In the genomic region with DNA sequence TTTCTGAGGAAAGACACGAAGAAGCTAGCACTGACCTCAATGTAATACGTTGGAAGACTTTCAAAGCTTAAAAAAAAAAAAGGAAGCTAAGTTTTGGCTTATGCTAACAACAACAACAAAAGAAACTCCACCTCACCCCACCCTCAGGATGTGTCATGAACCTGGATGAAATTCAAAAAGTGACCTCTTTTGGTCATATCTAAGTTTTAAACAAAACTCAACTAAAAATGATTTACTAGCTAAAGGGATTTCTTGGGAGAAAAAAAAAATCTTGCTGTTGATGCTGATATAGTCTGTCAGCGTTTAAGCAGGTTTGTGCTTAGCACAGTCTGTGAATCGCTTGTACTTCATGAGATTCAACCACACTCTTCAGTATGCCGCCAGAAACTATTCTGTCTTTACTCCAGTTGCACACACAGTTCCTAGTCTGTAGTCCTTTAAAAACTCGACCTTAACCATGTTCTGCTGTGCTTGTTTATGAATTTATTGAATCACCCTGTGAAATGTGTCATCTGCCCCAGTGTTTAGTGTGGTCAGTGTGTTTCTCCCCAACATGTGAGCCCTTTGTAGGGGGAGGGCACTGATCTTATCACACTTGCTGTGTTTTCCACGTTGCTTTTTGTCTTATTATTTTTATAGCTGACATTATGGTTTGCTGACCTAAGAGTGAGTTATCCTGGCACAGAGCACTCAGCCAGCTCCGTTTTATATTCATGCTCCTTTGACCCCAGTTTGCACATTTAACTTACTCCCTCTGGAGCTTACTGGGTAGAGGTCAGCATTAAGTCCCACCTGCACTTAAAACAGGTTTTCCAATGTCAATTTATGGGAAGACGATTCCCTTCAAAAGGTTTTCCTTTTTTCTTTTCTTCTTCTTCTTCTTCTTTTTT, we compare ENCODE assay signal across 16 mouse cellular contexts. TPM values are rescaled to one million over a fixed set of nuclear protein-coding genes. Genes with fewer than 3 reads are reported as not detected.
DNase-seq lines count a peak whose midpoint lies in the region; ATAC-seq and TF ChIP-seq lines count a peak whose summit lies in the region.
"Had no signal": no experiment of that assay in that cellular context is flagged by ENCODE, and none has a peak within 500 bp of the region (broad histone marks: within the 10 kb centered on the region; RNA-seq: fewer than 3 reads in every experiment).

No protein-coding gene starts in this region.

- H3K4me1 ChIP-seq in heart, embryonic 15.5 days (replicated peaks): peaks cover 13% of the 10 kb centered on the region
- peaks cover 16% of the 10 kb centered on the region for H3K4me1 ChIP-seq in liver, postnatal 0 days (ENCODE audit: insufficient read depth)
- peaks cover 15% of the 10 kb centered on the region for H3K4me1 ChIP-seq in brown adipose tissue, adult 24 weeks (ENCODE audit: control insufficient read depth, insufficient read depth, insufficient read length, low read length)

- no peak for DNase-seq in heart, postnatal 4 days
- no peak for DNase-seq in liver, postnatal 0 days
- DNase-seq in liver: no peak
- DNase-seq in cerebellum, postnatal 25 days: no peak
- DNase-seq in left cerebral cortex, postnatal 36 days (ENCODE audit: low spot score in 2 of 2): no peak
- DNase-seq: cerebellum, postnatal 10 days; gastrocnemius, postnatal 10 days; lung, postnatal 10 days; midbrain, embryonic 14.5 days; right cerebral cortex, adult 18-20 months; thymus, adult 18-20 months had no signal

- TF ChIP-seq CTCF in liver, postnatal 0 days (IDR thresholded peaks at IDR 0.05; ENCODE audit: low read depth): no peak

- H3K4me3 ChIP-seq in heart, embryonic 15.5 days: no peak overlapping the region
- no peak overlapping the region for H3K4me3 ChIP-seq in liver, postnatal 0 days (ENCODE audit: low read depth, low read length)
- no peak overlapping the region for H3K4me3 ChIP-seq in brown adipose tissue, adult 24 weeks (ENCODE audit: insufficient read depth, low read depth, low read length)
- no peak overlapping the region for H3K4me3 ChIP-seq in myocyte

- no peak for TF ChIP-seq EP300 in liver, postnatal 0 days (IDR thresholded peaks at IDR 0.05; ENCODE audit: low read depth)

- no peak overlapping the region for H3ac ChIP-seq in myocyte (ENCODE audit: control insufficient read depth, insufficient read length)

- no peak for ATAC-seq in heart, embryonic 15.5 days (replicated peaks; ENCODE audit: insufficient number of reproducible peaks, insufficient read depth, low FRiP score, low read depth)
- no peak for ATAC-seq in liver, postnatal 0 days
- ATAC-seq: forebrain, embryonic 14.5 days; inflammation-experienced regulatory T-cells, adult 6 months had no signal

- peaks cover 67% of the 10 kb centered on the region for H3K79me2 ChIP-seq in myocyte (ENCODE audit: control insufficient read depth, insufficient read depth)

- H3K4me2 ChIP-seq in heart, embryonic 15.5 days: no peak overlapping the region
- H3K4me2 ChIP-seq in liver, postnatal 0 days (ENCODE audit: low read depth, low read length): no peak overlapping the region
- H3K4me2 ChIP-seq in myocyte (ENCODE audit: low read depth): peak overlapping the region; percentile 88

- H3K27me3 ChIP-seq in heart, embryonic 15.5 days: no peaks in the 10 kb centered on the region
- no peaks in the 10 kb centered on the region for H3K27me3 ChIP-seq in liver, postnatal 0 days (ENCODE audit: insufficient read depth, low read length)
- no peaks in the 10 kb centered on the region for H3K27me3 ChIP-seq in myocyte (ENCODE audit: control insufficient read depth, insufficient read depth, insufficient read length)

- TF ChIP-seq POLR2A in myocyte (IDR thresholded peaks at IDR 0.05; ENCODE audit: insufficient read length, low read depth): no peak

- no peaks in the 10 kb centered on the region for H3K9me3 ChIP-seq in heart, embryonic 15.5 days (replicated peaks)
- H3K9me3 ChIP-seq in liver, postnatal 0 days (ENCODE audit: low read length): no peaks in the 10 kb centered on the region

- WGBS in heart, embryonic 15.5 days: 58% methylated on average over 9 of the region's 9 CpGs
- WGBS in liver, postnatal 0 days (ENCODE audit: insufficient replicate concordance): 51% methylated on average over 9 of the region's 9 CpGs

- no peak overlapping the region for H3K9ac ChIP-seq in heart, embryonic 15.5 days
- H3K9ac ChIP-seq in liver, postnatal 0 days (replicated peaks): no peak overlapping the region

- intact Hi-C loops in left cerebral cortex, postnatal 36 days (cut with DNase I): no loop called here

- H3K27ac ChIP-seq in heart, embryonic 15.5 days: peak overlapping the region; percentile 16; the same call in 1 of the 2 replicates
- H3K27ac ChIP-seq in liver, postnatal 0 days (ENCODE audit: low read depth): peak overlapping the region; percentile 55
- peak overlapping the region; percentile 67 for H3K27ac ChIP-seq in brown adipose tissue, adult 24 weeks (replicated peaks; ENCODE audit: low read depth, low read length)

- H3K36me3 ChIP-seq in heart, embryonic 15.5 days: no peaks in the 10 kb centered on the region
- no peaks in the 10 kb centered on the region for H3K36me3 ChIP-seq in liver, postnatal 0 days (replicated peaks; ENCODE audit: insufficient read depth, low read length)
- no peaks in the 10 kb centered on the region for H3K36me3 ChIP-seq in myocyte (ENCODE audit: control insufficient read depth, insufficient read depth)

TF ChIP-seq in myocyte, 11 proteins besides CTCF, POLR2A, EP300 and RAD21:
- TF ChIP-seq TCF3 (IDR thresholded peaks at IDR 0.05; ENCODE audit: insufficient read length, low read depth) (no peak), E2F4 (IDR thresholded peaks at IDR 0.05; ENCODE audit: insufficient read depth) (no peak), MYOG (IDR thresholded peaks at IDR 0.05; ENCODE audit: control insufficient read depth in 1 of 3, insufficient read depth in 1 of 3, insufficient read length in 2 of 3, low read depth in 2 of 3) (no peak), CEBPB (IDR thresholded peaks at IDR 0.05; ENCODE audit: insufficient read depth, poor library complexity, severe bottlenecking) (0 out of 2 replicates have a peak, but pooled peaks have one; percentile 22), POLR2AphosphoS2 (IDR thresholded peaks at IDR 0.05; ENCODE audit: insufficient read length, low read depth) (no peak), USF1 (IDR thresholded peaks at IDR 0.05; ENCODE audit: low read depth) (no peak), REST (IDR thresholded peaks at IDR 0.05; ENCODE audit: insufficient read depth, insufficient read length) (no peak), MAX (IDR thresholded peaks at IDR 0.05; ENCODE audit: low read depth) (no peak), MYOD1 (IDR thresholded peaks at IDR 0.05; ENCODE audit: control insufficient read depth in 1 of 3, insufficient read length in 2 of 3, low read depth in 2 of 3) (no peak), SRF (IDR thresholded peaks at IDR 0.05; ENCODE audit: control insufficient read depth, insufficient read length, low read depth) (no peak), TCF12 (IDR thresholded peaks at IDR 0.05; ENCODE audit: insufficient read depth, poor library complexity, severe bottlenecking) (peak; percentile 13)
TF ChIP-seq in myocyte: peak in this region for 2.

RNA-seq across cellular contexts. Expression of gene Prkd3, which starts 25.4 kb away (rescaled TPM):
- 21.8 and 23.5 TPM in 2 replicates for polyA plus RNA-seq in heart, embryonic 15.5 days (2015; fragmentation: Nextera tagmentation; extraction: Ambion mirVana)
- total RNA-seq in heart, postnatal 4 days (2021): 10 to 100 TPM; 34.1 to 34.4 TPM
- polyA plus RNA-seq in liver, postnatal 0 days (2015; fragmentation: Nextera tagmentation; extraction: Ambion mirVana): 14.6 and 17.0 TPM in 2 replicates
- polyA plus RNA-seq in brown adipose tissue, adult 24 weeks (2012; ENCODE audit: insufficient read depth, insufficient read length, missing spikeins): 8.6 and 12.2 TPM in 2 replicates
- 11.4 TPM for polyA plus RNA-seq in myocyte (2012; fragmentation: generic; extraction: Trizol)
- total RNA-seq in left cerebral cortex, postnatal 36 days (2021): 10 to 100 TPM; 10.1 to 10.2 TPM

RNA-seq across cellular contexts. Expression of gene Qpct, which starts 56.5 kb away (rescaled TPM):
- polyA plus RNA-seq in heart, embryonic 15.5 days (2015; fragmentation: Nextera tagmentation; extraction: Ambion mirVana): 25.4 and 31.6 TPM in 2 replicates
- 10 to 100 TPM; 12.0 to 15.5 TPM for total RNA-seq in heart, postnatal 4 days (2021)
- polyA plus RNA-seq in liver, postnatal 0 days (2015; fragmentation: Nextera tagmentation; extraction: Ambion mirVana): 53.2 and 53.8 TPM in 2 replicates
- polyA plus RNA-seq in brown adipose tissue, adult 24 weeks (2012; ENCODE audit: insufficient read depth, insufficient read length, missing spikeins): 3.1 and 4.0 TPM in 2 replicates
- polyA plus RNA-seq in myocyte (2012; fragmentation: generic; extraction: Trizol): 1.1 TPM
- total RNA-seq in left cerebral cortex, postnatal 36 days (2021): 10 to 100 TPM in 1 of 2 experiments, 1 to 10 TPM in 1; 8.4 to 10.2 TPM

RNA-seq across cellular contexts. Expression of gene Ndufaf7, which starts 58.2 kb away (rescaled TPM):
- 57.2 and 58.0 TPM in 2 replicates for polyA plus RNA-seq in heart, embryonic 15.5 days (2015; fragmentation: Nextera tagmentation; extraction: Ambion mirVana)
- total RNA-seq in heart, postnatal 4 days (2021): 10 to 100 TPM; 49.2 to 53.5 TPM
- 18.8 and 22.2 TPM in 2 replicates for polyA plus RNA-seq in liver, postnatal 0 days (2015; fragmentation: Nextera tagmentation; extraction: Ambion mirVana)
- polyA plus RNA-seq in brown adipose tissue, adult 24 weeks (2012; ENCODE audit: insufficient read depth, insufficient read length, missing spikeins): 69.0 and 96.7 TPM in 2 replicates
- polyA plus RNA-seq in myocyte (2012; fragmentation: generic; extraction: Trizol): 17.9 TPM
- total RNA-seq in left cerebral cortex, postnatal 36 days (2021): 10 to 100 TPM; 53.7 to 58.1 TPM

RNA-seq across cellular contexts. Expression of gene Cebpz, which starts 58.3 kb away (rescaled TPM):
- 27.2 and 33.3 TPM in 2 replicates for polyA plus RNA-seq in heart, embryonic 15.5 days (2015; fragmentation: Nextera tagmentation; extraction: Ambion mirVana)
- 10 to 100 TPM; 19.3 to 20.6 TPM for total RNA-seq in heart, postnatal 4 days (2021)
- polyA plus RNA-seq in liver, postnatal 0 days (2015; fragmentation: Nextera tagmentation; extraction: Ambion mirVana): 32.1 and 34.6 TPM in 2 replicates
- polyA plus RNA-seq in brown adipose tissue, adult 24 weeks (2012; ENCODE audit: insufficient read depth, insufficient read length, missing spikeins): 23.0 and 27.2 TPM in 2 replicates
- 9.7 TPM for polyA plus RNA-seq in myocyte (2012; fragmentation: generic; extraction: Trizol)
- total RNA-seq in left cerebral cortex, postnatal 36 days (2021): 10 to 100 TPM; 27.1 to 31.5 TPM

Comparison
In these comparisons a context has a peak if more than half of its experiments do, and no peak if none do; other contexts are left out.
1. H3K27ac ChIP-seq: peak in every context shown above with its lines; median percentile 67 in brown adipose tissue, adult 24 weeks; 55 in liver, postnatal 0 days; 16 in heart, embryonic 15.5 days.